Mouse (Mus musculus): ENCODE measurements at regions not wholly inside any gene's neighbourhood (a gene's known extent, or its start where the extent isn't known, plus 50 kb on each side); places are given as distances from the start of the nearest gene placed in this dataset.

DNA sequence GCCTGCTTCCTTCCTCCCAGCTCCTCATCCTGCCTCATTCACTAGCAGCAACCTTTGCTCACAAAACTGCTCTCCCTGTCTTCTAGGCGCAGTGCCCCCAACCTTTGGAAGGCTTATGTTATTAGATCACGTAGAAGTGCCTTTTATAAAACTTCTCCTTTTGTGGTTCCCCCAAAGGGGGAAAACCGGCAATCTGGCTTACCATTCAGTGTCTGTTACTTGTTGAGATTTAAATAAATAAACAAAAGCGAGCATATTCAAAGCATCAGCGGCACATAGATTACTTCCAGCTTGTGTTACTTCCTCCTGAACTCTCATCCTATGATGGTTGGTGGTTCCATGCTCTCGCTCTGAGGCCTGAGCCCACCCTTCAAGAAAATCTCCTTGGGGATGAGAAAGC is 312.5 kb downstream of the Pten start:
- no peak for TF ChIP-seq CTCF (IDR thresholded peaks at IDR 0.05; ENCODE audit: low read depth)
- no peak for TF ChIP-seq EP300 (IDR thresholded peaks at IDR 0.05; ENCODE audit: low read depth)

Data from liver, embryonic 14.5 days (tissue).